Mouse (Mus musculus) neural tube, embryonic 10.5 days (tissue): ENCODE measurements around the gene Cdk10.

Source experiments
- DNase-seq: peaks from one replicate; pipeline ENCODE4 v3.0.0-alpha.2; 2017; ENCODE audit warnings: low spot score; ENCODE audit errors: extremely low spot score

Cdk10 gene

GRCm38 (mm10) chr8:123271147-123271546, 46.5 kb downstream of the Cdk10 start:
- no peak for DNase-seq

DNA sequence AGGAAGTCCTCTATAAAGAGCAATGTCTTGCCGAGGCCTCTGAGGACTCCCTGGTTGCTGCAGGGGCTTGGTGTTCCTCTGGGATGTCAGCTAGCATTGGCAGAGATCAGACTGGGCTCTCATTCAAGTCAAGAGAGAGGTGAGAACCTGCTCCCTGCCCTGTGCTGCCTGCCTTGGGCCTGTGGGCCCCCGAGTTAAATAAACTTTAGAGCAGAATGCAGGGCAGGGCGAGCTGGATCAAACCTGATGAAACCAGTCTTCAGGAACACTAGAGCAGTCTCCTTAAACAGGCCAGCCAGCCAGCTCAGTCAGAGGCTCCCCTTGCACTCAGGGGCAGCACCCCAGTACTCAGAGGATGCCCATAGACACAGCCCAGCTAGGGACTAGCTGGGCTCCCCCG, 47.3 kb downstream of the Cdk10 start:
- DNase-seq = no peak

DNA sequence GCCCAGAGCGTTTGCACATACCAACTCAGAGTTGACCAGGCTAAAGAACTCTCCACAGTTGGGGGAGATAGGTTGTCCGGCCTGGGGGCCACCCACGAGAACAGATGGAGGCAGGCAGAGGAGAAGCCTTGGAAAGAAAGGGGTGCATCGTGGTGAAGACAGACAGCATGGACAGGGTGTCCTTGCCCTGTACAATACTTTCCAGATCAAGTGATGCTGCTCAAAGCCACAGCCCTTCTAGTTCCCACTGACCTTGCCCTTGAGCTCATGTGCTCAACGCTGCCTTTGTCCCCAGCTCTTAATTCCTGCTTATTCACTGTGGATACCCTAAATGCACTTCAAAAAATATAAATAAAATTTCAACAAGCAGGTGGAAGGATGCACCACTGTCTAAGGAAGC, 49.8 kb downstream of the Cdk10 start:
- no peak for DNase-seq

GRCm38 (mm10) chr8:123275096-123275495, 50.5 kb downstream of the Cdk10 start:
- DNase-seq = no peak

DNA sequence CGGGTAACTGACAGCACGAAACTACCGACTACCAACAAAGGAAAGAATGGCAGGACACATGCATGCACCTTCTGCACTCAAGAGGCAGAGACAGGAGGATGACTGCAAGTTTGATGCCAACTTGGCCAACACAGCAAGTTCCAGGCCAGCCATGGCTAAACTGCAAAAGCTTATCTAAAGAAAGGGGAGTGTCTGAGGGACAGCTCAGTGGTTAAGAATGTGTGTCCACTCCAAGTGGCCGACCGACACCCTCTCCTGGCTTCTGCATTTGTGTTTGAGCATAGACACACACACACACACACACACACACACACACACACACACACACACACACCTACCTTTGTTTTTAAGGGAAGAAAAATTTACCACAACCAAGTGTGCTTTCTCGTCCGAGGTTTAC, 53.8 kb downstream of the Cdk10 start:
- no peak for DNase-seq

- DNase-seq = no peak
These were observed 55.2 kb downstream of the Cdk10 start for GRCm38 (mm10) chr8:123279828-123280227.

DNA sequence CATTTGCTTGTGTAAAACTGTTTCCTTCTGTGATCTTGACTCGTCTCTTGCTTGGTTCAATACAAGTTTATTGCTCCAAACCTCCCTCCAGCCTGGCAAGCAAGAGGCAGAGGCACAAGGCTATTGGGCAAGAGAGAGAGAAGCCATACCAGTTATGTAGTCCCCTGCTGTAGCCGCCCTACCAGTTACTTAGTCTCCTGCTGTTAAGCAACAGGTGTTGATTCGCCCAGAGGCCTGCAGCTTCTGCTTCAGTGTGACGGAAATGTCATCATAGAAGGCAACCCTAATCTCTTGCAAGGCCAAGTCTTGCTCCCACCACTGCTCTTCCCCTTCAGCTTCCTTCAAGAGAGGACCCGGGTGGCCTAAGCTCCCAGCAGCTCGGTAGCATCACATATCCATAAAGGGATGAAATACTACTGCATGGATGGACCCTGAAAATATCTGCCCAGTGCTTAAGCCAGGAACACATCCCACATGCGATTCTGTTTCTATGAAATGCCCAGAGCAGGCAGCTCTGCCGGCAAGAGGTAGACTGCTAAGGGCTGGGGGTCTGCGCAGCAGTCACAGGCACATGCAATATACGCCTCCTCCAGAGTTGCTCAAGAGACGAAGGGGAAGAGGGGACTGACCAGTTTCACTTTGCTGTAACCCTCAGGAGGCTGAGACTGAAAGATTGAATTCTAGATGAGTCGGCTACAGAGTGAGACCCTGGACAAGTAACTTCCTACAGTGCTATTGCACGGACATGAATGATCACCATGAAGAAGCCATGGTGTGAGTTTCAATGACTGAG, 55.9 kb downstream of the Cdk10 start:
- DNase-seq = no peak
